Mouse (Mus musculus) gastrocnemius, adult 18-20 months (tissue): Measurements from ENCODE around the gene Pitpnb. TPM values are rescaled to one million over a fixed set of nuclear protein-coding genes. Genes with fewer than 3 reads are reported as not detected.

Experiments used
- DNase-seq: peaks from one replicate; pipeline ENCODE4 v3.0.0; 2021; ENCODE audit warnings: low spot score
- total RNA-seq, 2 experiments: library from RNA; stranded (reverse); gene quantifications; 2 replicates each; pipeline ENCODE4 v1.2.3; 2021

The Pitpnb gene
- total RNA-seq, 2 experiments from 2014 or later, result 21.1 to 22.0 TPM

GRCm38 (mm10) chr5:111344721-111345400 is 14.3 kb downstream of the Pitpnb start:
- no peak for DNase-seq

- DNase-seq, result no peak
These were observed 26.5 kb downstream of the Pitpnb start for GRCm38 (mm10) chr5:111356811-111357617.

GRCm38 (mm10) chr5:111360546-111360945 is 30.0 kb downstream of the Pitpnb start:
- no peak for DNase-seq

DNA sequence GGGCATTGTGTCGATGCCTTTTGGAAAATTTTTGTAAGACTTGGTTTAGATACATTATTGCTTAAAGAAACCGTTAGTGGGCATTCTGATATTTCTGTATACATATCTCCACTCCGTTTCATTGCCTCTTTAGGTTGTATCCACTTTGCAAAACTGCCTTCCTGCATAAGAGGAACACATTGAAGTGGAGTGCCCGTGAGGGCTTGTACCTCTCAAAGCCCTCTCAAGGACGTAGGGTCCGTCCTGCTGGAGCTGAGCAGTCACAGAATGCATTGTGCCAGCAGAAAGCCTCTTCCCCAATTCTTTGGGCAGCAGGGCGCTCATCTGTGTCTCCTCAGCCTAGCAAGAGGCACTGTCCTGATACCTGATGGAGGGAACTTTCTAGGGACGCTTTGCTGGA is 30.5 kb downstream of the Pitpnb start:
- no peak for DNase-seq

DNA sequence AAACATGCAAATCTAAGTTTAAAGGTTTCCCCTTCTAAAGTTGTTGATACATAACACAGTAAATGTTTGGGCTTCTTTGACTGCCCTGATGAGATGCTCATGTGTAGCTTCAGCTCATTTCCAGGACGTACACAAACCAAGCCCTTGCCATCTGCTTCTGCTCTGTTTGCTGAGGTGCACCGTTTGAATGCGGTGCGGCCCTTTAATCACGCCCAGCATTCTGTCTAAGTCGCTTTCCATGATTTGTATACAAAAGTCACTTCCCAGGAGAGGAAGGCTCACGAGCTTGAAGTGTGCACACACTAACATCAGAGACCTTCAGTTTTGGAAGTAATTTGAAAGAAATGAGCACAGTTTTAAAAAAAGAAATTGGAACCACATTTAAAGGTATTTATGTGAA is 31.3 kb downstream of the Pitpnb start:
- DNase-seq, result no peak

DNA sequence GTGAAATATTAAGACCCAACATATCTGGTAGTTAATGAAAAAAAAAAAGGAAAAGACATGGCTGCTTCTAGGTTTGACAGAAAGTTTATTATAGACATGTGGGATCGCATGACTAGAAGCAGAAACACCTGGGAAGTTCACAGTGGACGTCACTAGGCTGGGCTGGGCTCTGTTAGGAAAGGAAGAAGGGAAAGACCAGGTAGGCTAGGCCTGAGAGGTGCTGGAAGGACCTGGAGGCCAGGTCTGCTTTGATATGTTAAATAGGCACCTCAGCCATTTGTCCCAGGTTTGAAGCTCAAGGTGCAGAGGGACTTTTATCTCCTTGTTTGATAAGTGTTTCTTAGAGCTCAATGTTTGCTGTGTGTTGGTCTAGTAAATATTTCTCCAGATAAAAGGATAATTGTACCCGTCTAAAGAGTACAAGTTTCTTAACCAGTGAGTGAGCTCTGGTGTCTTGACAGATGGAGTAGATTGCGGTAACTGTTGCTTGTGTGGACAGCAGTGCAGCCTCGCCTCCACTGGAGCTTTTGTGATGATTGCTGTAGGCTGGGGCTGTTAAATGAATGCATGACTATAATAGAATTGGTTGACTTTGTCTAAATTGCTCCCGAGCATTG is 33.0 kb downstream of the Pitpnb start:
- no peak for DNase-seq

DNA sequence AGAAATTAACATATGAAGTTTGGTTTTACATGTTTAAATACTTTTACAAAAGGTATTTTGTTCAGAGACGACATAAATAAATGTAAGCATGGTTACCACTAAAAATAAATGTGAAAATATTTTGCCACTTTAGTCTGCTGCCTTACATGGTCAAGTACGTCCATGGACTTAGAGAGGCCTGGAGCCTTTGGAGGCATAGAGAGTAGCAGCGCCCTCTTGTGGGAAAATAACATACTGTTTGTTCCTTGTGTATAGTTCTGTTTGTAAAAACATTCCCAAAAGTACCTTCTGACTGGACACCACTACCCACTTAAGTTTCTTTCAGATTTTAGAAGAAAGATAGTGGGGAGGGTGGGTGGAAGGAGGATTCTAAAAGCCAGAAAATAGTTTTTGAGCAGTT is 34.0 kb downstream of the Pitpnb start:
- peak; percentile 63 for DNase-seq

DNA sequence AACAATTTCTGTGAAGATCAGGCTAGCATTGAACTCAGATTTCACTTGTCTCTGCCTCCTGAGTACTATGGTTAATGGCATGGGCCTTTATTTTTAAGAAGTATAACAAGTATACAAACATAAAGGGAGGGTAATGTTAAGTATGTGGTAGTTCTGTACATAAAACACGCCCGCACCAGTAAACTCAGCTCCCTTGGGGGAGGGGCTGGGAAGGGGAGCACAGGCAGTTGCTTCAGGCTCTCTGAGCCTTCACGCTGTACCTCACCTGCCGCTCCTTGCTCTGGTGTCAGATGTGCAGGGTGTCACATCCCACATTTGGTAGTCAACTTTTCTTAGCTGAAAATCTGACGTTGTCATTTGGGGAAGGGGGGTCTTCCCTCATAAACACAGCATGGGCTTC is 35.6 kb downstream of the Pitpnb start:
- DNase-seq, result no peak

DNA sequence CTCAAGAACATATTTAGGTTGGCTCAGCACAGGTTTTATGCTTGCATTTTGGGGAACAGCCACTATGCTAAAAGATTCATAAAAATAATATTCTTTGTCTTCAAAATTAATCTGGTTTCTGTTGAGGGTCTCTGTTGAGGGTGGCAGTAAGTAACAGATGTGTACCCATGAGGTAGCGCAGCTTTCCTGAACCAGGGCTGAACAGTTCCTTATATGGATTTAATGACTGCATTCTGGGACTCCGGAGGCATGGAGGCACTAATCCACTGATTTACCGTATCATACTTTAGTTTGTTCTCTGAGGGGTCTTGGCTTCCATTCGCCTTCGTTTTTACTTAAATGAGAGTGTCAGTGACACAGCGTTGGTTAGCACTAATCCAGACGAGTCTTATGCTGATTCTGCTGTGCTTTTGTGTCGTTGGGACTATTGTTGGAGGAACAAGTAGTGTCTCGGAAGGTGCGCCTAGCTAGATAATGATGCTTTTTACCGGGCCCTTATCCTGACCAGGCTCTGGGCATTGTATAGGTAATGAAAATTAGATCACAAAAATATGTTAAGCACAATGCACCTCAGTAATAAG is 37.5 kb downstream of the Pitpnb start:
- DNase-seq, result no peak

DNA sequence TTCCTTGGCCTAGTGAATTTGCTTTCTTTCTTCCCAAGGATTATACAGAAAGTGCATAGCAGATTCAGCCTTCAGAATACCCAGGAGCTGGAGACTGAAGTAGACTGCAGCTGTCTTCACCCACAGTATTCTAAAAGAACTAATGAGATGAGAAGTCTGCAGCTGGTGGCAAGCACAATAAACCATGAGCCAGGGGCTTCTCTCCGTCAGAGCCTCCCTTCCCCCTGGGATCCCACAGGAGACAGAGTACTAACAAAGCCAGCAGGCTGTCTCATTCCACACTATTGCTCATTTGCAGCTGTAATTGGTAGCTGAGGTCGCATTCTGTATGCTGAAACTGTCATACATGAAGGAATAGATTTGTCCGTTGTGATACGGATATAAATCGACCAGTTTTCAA is 38.0 kb downstream of the Pitpnb start:
- DNase-seq, result peak; percentile 33

DNA sequence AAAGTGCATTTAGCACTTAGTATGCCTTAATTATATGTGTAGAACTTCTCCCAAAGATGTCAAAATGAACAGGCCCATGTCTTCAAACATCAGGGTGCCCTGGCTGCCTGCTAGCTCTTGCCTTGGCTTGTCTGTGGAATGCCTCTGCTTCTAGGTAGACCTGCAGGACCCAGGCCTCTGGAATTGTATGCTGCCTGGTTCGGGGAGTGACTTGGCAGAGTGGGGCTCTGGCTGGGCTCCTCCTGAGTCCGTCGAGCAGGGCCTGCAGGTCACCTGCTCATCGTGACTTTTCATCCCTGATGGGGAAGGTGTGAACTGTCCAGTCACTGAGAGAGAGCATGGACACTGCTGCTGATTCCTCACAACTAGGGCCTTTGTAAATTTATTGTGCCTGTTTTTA is 45.1 kb downstream of the Pitpnb start:
- no peak for DNase-seq

GRCm38 (mm10) chr5:111376276-111377020 is 45.9 kb downstream of the Pitpnb start:
- no peak for DNase-seq

- no peak for DNase-seq
These were observed 47.8 kb downstream of the Pitpnb start for GRCm38 (mm10) chr5:111378126-111378993.

DNA sequence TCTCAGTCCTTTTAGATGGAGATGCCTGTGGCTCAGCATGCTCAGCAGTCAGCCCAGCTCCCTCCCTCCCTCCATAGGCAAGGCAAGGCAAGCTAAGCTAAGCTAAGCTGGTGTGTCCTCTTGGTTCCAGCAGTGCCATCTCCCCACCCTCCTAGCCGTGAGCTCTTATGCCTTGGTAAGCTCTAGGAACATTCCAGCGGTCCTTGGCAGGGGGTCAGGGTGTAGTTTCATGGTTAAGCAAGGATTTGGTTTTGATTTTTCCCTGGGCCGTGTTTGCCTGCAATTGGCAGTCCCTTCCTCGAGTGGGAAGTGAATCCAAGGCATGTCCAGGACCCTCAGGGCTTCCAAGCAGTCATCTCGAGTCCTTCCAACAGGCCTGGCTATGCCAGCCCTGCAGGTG is 52.8 kb downstream of the Pitpnb start:
- no peak for DNase-seq

DNA sequence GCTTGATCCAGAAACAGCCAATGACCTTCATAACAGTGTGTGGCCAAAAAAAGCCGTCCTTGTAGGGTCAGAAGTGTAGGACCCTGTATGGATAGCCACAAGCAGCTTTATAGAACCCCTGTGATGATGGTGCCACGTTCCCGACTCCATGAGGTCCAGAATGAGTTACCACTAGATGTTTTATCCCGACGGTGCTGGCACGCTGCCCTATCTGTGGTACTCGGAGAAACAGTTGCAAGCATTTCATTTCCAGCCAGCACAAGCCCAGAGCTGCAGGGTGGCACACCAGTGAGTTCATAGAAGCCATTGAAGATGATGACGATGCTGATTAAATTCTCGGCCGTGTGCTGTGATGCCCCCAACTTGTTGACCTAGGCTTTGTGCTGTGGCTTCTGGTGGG is 60.3 kb downstream of the Pitpnb start:
- DNase-seq, result no peak

- DNase-seq, result no peak
These were observed 60.9 kb downstream of the Pitpnb start for GRCm38 (mm10) chr5:111391485-111391884.

GRCm38 (mm10) chr5:111393346-111394197 is 63.0 kb downstream of the Pitpnb start:
- DNase-seq, result no peak

DNA sequence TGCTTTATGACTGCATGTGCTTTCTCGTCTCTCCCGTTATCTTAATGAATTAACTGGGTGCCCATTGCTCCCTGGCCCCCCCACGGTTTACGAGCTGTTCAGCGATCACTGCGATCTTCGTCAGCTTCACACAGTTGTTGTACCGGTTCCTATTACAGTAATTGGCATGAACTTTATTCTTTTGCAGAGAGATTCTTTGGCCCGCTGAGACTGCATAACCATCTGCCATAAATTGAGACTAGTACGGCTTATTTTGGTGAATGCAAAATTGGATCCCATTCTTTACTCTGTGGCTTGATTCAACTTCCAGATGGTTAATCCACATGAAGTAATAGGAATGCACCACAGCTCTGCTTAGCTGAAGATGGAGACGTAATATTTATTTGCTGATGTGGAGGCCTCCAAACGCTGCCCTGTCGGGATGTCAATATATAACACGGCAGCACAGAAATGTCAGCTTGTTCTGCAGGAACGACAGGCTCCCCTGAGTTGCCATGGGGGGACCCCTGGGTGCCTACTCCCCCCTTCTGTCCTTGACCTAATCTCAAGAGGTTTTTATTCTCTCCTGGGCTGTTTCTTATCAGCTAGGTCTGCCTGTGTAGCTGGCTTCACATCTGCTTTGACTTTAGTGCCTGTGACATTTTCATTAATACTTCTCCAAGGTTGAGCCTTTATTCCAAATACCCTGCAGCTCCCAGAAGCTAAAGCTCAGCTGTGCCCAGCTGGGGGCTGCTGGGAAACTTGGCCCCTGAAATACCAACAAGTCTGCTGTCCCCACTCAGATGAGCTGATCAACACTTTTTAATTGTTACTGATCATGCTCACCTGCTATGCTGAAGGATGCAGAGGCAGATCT is 63.9 kb downstream of the Pitpnb start:
- DNase-seq, result no peak

GRCm38 (mm10) chr5:111395771-111396170 is 65.2 kb downstream of the Pitpnb start:
- no peak for DNase-seq
